Mouse (Mus musculus) liver, embryonic 13.5 days (tissue): ENCODE data around the gene Fgf4. TPM values are rescaled to one million over a fixed set of nuclear protein-coding genes. Genes with fewer than 3 reads are reported as not detected.
"Not testable (repeated sequence)": the region's sequence is repeated elsewhere in the genome, so short reads cannot be mapped to it uniquely, and the experiment has no call there.

Experiments
- ATAC-seq: fragments of 200-750 bp; cut with Nextera tagmentation; 2 replicates; pipeline ENCODE4 v1.8.0; 2017; ENCODE audit warnings: low read depth, mild to moderate bottlenecking, moderate number of reproducible peaks, moderate library complexity
- DNase-seq: peaks from one replicate; pipeline ENCODE4 v3.0.0; 2022
- H3K27ac ChIP-seq: fragments of 300-500 bp; sonication (generic); 2 replicates; pipeline ENCODE4 v1.5.1; 2015; ENCODE audit warnings: moderate library complexity, mild to moderate bottlenecking, inconsistent platforms
- H3K27me3 ChIP-seq: fragments of 300-500 bp; sonication (generic); 2 replicates; pipeline ENCODE4 v1.6.1; 2015; ENCODE audit warnings: mild to moderate bottlenecking, inconsistent platforms
- H3K36me3 ChIP-seq: fragments of 300-500 bp; sonication (generic); 2 replicates; pipeline ENCODE4 v1.6.1; 2015; ENCODE audit warnings: mild to moderate bottlenecking, inconsistent platforms
- H3K4me1 ChIP-seq: fragments of 300-500 bp; sonication (generic); replicated peaks from 2 replicates; pipeline ENCODE4 v1.6.1; 2015; ENCODE audit warnings: inconsistent platforms
- H3K4me2 ChIP-seq: fragments of 300-500 bp; sonication (generic); 2 replicates; pipeline ENCODE4 v1.6.1; 2015; ENCODE audit warnings: inconsistent platforms, mild to moderate bottlenecking, moderate library complexity
- H3K4me3 ChIP-seq: fragments of 300-500 bp; sonication (generic); replicated peaks from 2 replicates; pipeline ENCODE4 v1.5.1; 2015; ENCODE audit warnings: mild to moderate bottlenecking, inconsistent platforms
- H3K9ac ChIP-seq: fragments of 300-500 bp; sonication (generic); 2 replicates; pipeline ENCODE4 v1.6.1; 2015; ENCODE audit warnings: mild to moderate bottlenecking, inconsistent platforms
- H3K9me3 ChIP-seq: fragments of 300-500 bp; sonication (generic); replicated peaks from 2 replicates; pipeline ENCODE4 v1.6.1; 2016; ENCODE audit warnings: inconsistent platforms
- WGBS: fragments of 180-500 bp; shearing (Covaris S2); methylation state at CpG from one replicate; pipeline ENCODE4 v1.1.7; 2015; ENCODE audit not compliant: insufficient replicate concordance; 5-methylcytosine and 5-hydroxymethylcytosine counted together
- polyA plus RNA-seq: library from polyadenylated mRNA; unstranded; fragments of >200 nt; fragmentation: Nextera tagmentation; extraction: Ambion mirVana; gene quantifications from 2 replicates; pipeline ENCODE4 v1.2.1, GENCODE M21; 2015

Gene Fgf4
- polyA plus RNA-seq, 1 experiment from 2014 or later = not detected

GRCm38 (mm10) chr7:144894706-144895105 is 47.5 kb downstream of the Fgf4 start:
- peaks cover 33% of the 10 kb centered on the region for H3K4me1 ChIP-seq
- peaks cover 77% of the 10 kb centered on the region for H3K27me3 ChIP-seq
- no peak overlapping the region for H3K4me3 ChIP-seq
- 13% methylated on average over 4 of the region's 4 CpGs for WGBS
- H3K9me3 ChIP-seq = no peaks in the 10 kb centered on the region
- peak overlapping the region; percentile 74 for H3K4me2 ChIP-seq
- no peak overlapping the region for H3K9ac ChIP-seq
- H3K27ac ChIP-seq = no peak overlapping the region
- DNase-seq = no peak
- ATAC-seq = no peak
- H3K36me3 ChIP-seq = no peaks in the 10 kb centered on the region

DNA sequence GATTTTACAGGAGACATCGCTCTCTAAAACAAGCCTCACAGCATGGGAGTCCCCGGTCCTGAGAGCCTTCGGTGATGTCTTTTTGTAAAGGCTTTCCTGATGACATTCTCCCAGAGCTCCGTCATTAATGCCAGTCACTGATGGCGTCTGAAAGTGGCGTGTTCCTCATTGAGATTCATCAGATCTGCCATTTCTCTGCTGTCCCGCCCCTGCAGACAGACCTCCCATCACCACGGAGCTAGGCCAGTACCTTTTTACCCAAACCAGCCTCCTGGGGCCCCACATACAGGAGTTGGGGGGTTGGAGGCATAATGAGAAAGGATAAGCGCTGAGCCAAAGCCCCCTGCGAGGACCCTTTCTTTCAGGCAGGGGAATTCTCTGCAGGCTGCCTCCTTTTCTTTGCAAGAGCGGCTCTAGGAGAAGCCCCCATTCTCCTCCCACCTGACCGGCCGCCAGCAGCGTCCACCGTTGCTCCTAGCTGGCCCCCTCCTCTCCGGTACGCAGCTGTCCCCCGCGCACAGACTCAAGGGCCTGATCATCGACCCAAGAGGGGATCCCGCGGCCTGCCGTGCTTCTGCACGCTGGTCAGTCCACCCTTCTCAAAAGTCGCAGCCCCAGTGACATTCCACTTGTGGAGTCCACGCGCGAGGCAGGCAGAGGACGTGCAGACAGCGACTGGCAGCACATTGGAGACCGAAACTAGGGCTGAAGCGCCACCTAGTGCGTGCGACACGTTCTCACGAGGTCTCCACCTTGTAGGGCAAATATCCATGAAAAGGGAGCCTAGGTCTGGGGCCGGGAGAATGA is 48.3 kb downstream of the Fgf4 start:
- WGBS = under 1% methylated on average over 37 of the region's 37 CpGs
- no peaks in the 10 kb centered on the region for H3K9me3 ChIP-seq
- no peak overlapping the region for H3K27ac ChIP-seq
- DNase-seq (peak; percentile 59), ATAC-seq (peak; percentile 66)
- H3K4me1 ChIP-seq = peaks cover 33% of the 10 kb centered on the region
- H3K4me3 ChIP-seq = peak overlapping the region; percentile 52
- H3K9ac ChIP-seq = peak overlapping the region; percentile 23; the same call in 1 of the 2 replicates
- peak overlapping the region; percentile 74 for H3K4me2 ChIP-seq
- no peaks in the 10 kb centered on the region for H3K36me3 ChIP-seq
- peaks cover 81% of the 10 kb centered on the region for H3K27me3 ChIP-seq

GRCm38 (mm10) chr7:144896294-144897218 is 49.4 kb downstream of the Fgf4 start, which contains the start of gene Fgf15:
Fgf15 (plus strand) TSS chr7:144896531.
- H3K4me1 ChIP-seq = peaks cover 33% of the 10 kb centered on the region
- no peak for DNase-seq
- H3K9me3 ChIP-seq = no peaks in the 10 kb centered on the region
- H3K27ac ChIP-seq = no peak within 1 kb of the TSS
- 0 out of 2 replicates have a peak, but pooled peaks have one; percentile 39 for ATAC-seq
- peaks cover 83% of the 10 kb centered on the region for H3K27me3 ChIP-seq
- H3K4me3 ChIP-seq = peak within 1 kb of the TSS; percentile 52
- no peaks in the 10 kb centered on the region for H3K36me3 ChIP-seq
- 1% methylated on average over 65 of the region's 65 CpGs for WGBS
- H3K9ac ChIP-seq = peak within 1 kb of the TSS; percentile 23; the same call in 1 of the 2 replicates
- peak within 1 kb of the TSS; percentile 74 for H3K4me2 ChIP-seq

GRCm38 (mm10) chr7:144898506-144898905 is 51.3 kb downstream of the Fgf4 start:
- WGBS = 63% methylated on average over 6 of the region's 6 CpGs
- no peaks in the 10 kb centered on the region for H3K9me3 ChIP-seq
- no peak overlapping the region for H3K4me3 ChIP-seq
- H3K36me3 ChIP-seq = no peaks in the 10 kb centered on the region
- no peak overlapping the region for H3K4me2 ChIP-seq
- ATAC-seq (no peak), DNase-seq (no peak)
- peaks cover 33% of the 10 kb centered on the region for H3K4me1 ChIP-seq
- peaks cover 93% of the 10 kb centered on the region for H3K27me3 ChIP-seq
- no peak overlapping the region for H3K9ac ChIP-seq
- H3K27ac ChIP-seq = no peak overlapping the region

- peaks cover 43% of the 10 kb centered on the region for H3K27me3 ChIP-seq
- H3K9ac ChIP-seq, ATAC-seq, H3K4me2 ChIP-seq, H3K27ac ChIP-seq, H3K9me3 ChIP-seq, H3K4me3 ChIP-seq, DNase-seq, H3K36me3 ChIP-seq, H3K4me1 ChIP-seq: not testable (repeated sequence)
- 73% methylated on average over 3 of the region's 3 CpGs for WGBS
These were observed 58.3 kb downstream of the Fgf4 start for GRCm38 (mm10) chr7:144905514-144905913.

DNA sequence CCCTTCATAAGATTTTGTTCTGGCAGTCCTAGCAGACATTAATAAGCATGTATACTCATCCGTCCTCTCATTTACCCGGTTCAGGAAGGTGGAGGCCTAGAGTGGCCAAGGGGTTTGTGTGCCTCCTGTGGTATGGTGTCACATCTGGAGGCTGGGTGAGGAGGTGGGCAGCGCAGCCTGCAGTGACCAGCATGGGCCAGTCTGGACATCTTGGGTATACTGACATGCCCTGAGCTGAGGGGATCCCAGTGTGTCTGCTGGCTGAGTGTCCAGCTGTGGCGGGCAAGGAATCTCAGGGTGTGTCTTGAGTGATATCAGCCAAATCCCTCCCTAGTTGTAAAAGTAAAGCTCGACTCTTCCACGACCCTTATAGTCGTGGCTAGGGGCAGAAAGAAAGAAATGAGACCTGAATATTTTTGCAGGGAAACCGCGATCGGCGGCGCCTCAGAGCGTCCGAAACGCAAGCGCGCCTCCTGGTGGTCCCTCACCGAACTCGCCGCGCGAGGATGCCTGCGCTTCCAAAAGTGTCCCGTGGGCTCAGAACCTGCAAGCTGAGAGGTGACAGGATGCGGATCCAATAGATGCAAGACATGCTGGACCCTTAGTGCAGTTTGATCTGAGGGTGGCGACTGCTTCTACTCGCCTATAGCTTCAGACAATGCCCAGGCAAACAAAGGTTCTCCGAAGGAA is 59.7 kb downstream of the Fgf4 start:
- Histone ChIP-seq H3K4me3 (peak overlapping the region; percentile 25; the same call in 1 of the 2 replicates), H3K27me3 (peaks cover 33% of the 10 kb centered on the region), H3K27ac (no peak overlapping the region), H3K4me1 (peaks cover 9% of the 10 kb centered on the region), H3K9ac (peak overlapping the region; percentile 33; the same call in 1 of the 2 replicates), H3K4me2 (peak overlapping the region; percentile 47), H3K36me3 (no peaks in the 10 kb centered on the region), H3K9me3 (no peaks in the 10 kb centered on the region)
- ATAC-seq (peak; percentile 53; the same call in 1 of the 2 replicates), DNase-seq (peak; percentile 51)
- whole genome bisulfite sequencing = 10% methylated on average over 28 of the region's 28 CpGs

DNA sequence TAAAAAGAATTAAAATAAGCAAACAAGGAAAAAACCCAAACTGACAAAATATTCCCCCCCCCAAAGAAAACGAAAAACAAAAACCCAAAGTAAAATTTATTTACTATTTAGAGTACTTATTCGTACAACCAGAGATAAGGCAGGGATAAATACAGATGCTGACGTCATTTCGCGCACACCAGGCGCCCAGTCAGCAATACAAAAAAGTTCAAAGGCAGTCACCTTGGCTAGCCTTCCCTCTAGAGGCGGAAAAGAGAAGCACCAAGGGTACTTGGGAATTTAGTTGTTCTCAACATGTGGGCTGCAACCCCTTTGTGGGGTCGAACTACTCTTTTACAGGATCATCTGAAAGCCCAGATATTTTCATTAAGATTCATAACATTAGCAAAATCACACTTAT is 60.6 kb downstream of the Fgf4 start:
- peaks cover 9% of the 10 kb centered on the region for H3K4me1 ChIP-seq
- DNase-seq (peak; percentile 37), ATAC-seq (no peak)
- no peaks in the 10 kb centered on the region for H3K36me3 ChIP-seq
- WGBS = 7% methylated on average over 8 of the region's 8 CpGs
- no peaks in the 10 kb centered on the region for H3K9me3 ChIP-seq
- peaks cover 23% of the 10 kb centered on the region for H3K27me3 ChIP-seq
- no peak overlapping the region for H3K4me2 ChIP-seq
- H3K4me3 ChIP-seq = no peak overlapping the region
- no peak overlapping the region for H3K9ac ChIP-seq
- H3K27ac ChIP-seq = no peak overlapping the region

- Histone ChIP-seq H3K4me1 (peaks cover 9% of the 10 kb centered on the region), H3K36me3 (no peaks in the 10 kb centered on the region), H3K27ac (no peak overlapping the region), H3K27me3 (peaks cover 15% of the 10 kb centered on the region), H3K9ac (no peak overlapping the region), H3K4me3 (no peak overlapping the region), H3K9me3 (no peaks in the 10 kb centered on the region), H3K4me2 (no peak overlapping the region)
- DNase-seq (no peak), ATAC-seq (no peak)
- WGBS = 46% methylated on average over 7 of the region's 7 CpGs
These were observed 61.5 kb downstream of the Fgf4 start for GRCm38 (mm10) chr7:144908705-144909104.

- Histone ChIP-seq H3K9me3 (no peaks in the 10 kb centered on the region), H3K4me3 (no peak overlapping the region), H3K9ac (no peak overlapping the region), H3K36me3 (no peaks in the 10 kb centered on the region), H3K27me3 (peaks cover 10% of the 10 kb centered on the region; the same call in 1 of the 2 replicates), H3K27ac (no peak overlapping the region), H3K4me1 (peaks cover 24% of the 10 kb centered on the region), H3K4me2 (no peak overlapping the region)
- DNase-seq (no peak), ATAC-seq (no peak)
- WGBS = 52% methylated on average over 1 of the region's 1 CpGs
These were observed 64.0 kb downstream of the Fgf4 start for GRCm38 (mm10) chr7:144911121-144911520.

DNA sequence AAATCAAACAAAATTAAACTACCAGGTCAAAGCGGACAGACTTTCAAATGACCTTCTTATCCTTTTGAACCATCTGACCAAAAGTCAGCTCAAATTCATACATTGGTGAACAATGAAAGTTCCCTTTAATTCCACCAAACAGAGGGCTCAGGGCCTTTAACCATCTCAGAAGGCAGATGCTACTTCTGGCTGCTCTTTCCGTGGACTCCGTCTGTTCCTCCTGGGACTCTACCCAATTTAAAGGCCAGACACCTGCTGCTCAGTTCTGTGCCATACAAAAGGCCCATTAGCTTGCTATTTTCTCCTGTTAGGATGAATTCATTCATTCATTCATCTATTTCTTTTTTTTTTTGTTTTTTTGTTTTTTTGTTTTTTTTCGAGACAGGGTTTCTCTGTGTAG is 65.7 kb downstream of the Fgf4 start:
- ATAC-seq = no peak
- Histone ChIP-seq H3K27me3 (peaks cover 10% of the 10 kb centered on the region; the same call in 1 of the 2 replicates), H3K9ac (no peak overlapping the region)

More for the DNA sequence above, 65.7 kb downstream of the Fgf4 start:
- Histone ChIP-seq H3K4me2 (no peak overlapping the region), H3K4me1 (peaks cover 22% of the 10 kb centered on the region), H3K36me3 (peaks cover 12% of the 10 kb centered on the region), H3K4me3 (no peak overlapping the region), H3K27ac (no peak overlapping the region), H3K9me3 (no peaks in the 10 kb centered on the region)
- DNase-seq = no peak
- WGBS = 71% methylated on average over 4 of the region's 4 CpGs
